Mouse (Mus musculus): ENCODE data around the gene Prl8a8.

Prl8a8 gene

GRCm38 (mm10) chr13:27513117-27513516 is at the start of gene Prl8a8:
Gene Prl8a8, minus strand, starts transcription at chr13:27513217.
- DNase-seq (ENCODE audit: low read depth): no peak

GRCm38 (mm10) chr13:27553336-27553735 is 40.3 kb upstream of the Prl8a8 start:
- DNase-seq (ENCODE audit: low read depth): no peak

GRCm38 (mm10) chr13:27523156-27523555 is 10.1 kb upstream of the Prl8a8 start:
- DNase-seq (ENCODE audit: low read depth): no peak

GRCm38 (mm10) chr13:27507645-27508044 is 5.4 kb downstream of the Prl8a8 start:
- no peak for DNase-seq (ENCODE audit: low read depth)
